Mouse (Mus musculus): ENCODE measurements around the gene Tnrc6c.
A peak's percentile ranks its signal among the peaks of the same experiment; 100 is the strongest.

Tnrc6c gene

GRCm38 (mm10) chr11:117678155-117678554 is 24.1 kb downstream of the Tnrc6c start:
- no peak for DNase-seq

DNA sequence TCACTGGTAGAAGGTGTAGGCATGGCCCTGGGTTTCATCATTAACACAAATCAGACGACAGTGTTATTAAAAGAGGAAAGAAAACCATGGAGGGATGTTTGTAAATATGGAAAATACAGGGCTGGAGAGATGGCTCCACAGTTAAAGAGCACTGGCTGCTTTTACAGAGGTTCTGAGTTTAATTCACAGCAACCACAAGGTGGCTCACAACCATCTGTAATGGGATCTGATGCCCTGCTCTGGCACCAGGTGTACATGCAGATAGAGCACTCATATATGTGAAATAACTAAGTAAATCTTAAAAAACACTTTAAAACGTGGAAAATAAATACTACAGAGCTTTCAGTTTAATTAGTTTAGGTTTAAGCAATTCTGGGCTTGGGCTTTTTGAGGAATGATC is 24.7 kb downstream of the Tnrc6c start:
- no peak for DNase-seq

DNA sequence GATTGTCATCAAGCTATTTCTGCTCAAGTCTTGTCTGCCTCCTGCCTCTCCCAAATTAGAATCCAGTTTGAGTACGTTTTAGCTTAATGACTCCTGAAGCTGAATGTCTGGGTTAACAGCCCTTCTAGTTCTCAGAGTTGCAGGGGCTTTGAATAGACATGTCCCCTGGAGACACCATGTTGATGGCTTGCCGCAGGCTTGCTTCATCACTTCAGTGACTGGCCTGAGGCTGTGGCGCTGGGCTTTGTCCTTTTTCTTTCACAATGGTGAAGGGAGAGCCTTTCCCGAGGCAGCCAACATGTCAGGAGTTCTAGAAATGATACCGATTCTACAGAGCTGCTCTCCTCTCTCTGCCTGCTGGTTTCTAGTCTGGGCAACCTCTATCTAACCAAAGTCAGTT is 30.6 kb downstream of the Tnrc6c start:
- no peak for DNase-seq

DNA sequence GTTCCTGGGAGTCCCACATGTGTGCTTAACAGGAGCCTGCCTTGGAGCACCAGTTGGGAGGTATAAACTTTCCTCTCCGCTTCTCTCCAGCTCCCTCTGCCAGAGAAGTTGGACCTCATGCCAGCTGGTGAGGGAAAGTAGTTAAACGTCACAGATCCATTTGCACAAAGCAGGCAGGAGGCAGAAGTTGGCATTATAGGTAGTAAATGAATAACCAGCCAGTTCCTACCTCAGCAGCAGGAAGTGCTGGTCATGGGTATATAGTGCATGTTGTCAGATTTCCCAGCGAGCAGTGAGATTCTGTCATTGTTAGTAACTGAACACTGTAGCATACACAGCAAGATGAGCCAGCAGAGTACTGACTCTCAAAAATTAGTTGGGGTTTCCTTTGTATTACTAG is 31.4 kb downstream of the Tnrc6c start:
- no peak for DNase-seq

DNA sequence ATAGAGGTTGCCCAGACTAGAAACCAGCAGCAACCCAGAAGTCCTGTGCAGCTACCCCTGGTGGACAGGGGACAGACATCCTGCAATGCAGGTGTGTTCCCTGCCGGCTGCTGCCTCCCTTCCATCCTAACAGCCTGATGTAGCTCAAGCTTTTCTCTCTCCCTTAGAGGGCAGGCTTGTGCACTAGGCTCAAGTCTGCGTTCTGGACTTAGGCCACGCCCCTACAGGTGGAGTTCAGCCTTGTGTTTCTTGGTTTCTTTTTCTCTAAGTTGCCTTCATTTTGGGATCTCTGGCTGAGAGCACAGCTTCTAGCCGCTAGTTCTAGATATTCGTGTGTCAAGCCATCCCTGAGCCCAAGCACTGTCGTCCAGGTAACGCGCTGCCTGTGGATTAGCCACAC is 31.9 kb downstream of the Tnrc6c start:
- DNase-seq = no peak

DNA sequence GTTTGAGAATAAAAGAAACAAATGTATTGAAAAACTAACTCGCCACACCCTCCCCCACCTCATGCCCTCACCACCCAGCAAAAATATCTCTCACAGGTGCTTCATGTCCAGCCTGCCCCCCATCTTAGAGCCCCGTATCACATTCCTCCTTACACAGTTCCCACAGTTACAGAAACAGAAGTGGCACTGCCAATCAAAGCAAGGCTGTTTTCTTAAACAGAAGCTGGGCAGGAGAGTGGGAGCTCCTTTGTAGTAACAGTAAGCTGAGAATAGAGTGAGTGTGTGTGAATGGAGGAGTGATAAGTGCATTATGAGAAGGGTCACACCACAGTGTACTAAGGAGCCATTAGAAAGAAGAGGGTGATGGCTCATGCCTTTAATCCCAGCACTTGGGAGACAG is 34.5 kb downstream of the Tnrc6c start:
- no peak for DNase-seq

GRCm38 (mm10) chr11:117691311-117691710 is 37.2 kb downstream of the Tnrc6c start:
- no peak for DNase-seq

- DNase-seq = no peak
These were observed 40.0 kb downstream of the Tnrc6c start for GRCm38 (mm10) chr11:117694050-117694449.

- no peak for DNase-seq
These were observed 42.5 kb downstream of the Tnrc6c start for GRCm38 (mm10) chr11:117696585-117696984.

DNA sequence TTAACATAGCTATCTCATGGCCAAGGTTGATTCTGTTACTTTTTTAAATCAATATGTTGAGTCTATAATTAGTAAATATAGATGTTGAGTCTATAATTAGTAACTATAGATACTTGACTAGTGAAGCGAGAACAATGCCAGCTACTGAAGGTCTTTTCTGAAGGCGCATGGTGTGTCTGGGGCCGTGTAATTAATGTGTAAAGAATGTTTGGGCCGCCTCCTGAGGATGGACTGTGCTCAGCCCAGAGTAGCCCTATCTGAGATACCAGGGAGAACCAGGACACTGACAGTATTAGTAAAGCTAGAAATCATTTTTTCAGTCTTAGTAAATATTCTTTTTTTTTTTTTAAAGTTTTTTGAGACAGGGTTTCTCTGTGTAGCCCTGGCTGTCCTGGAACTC is 46.8 kb downstream of the Tnrc6c start:
- no peak for DNase-seq

GRCm38 (mm10) chr11:117706267-117706666 is 52.2 kb downstream of the Tnrc6c start:
- DNase-seq = no peak

GRCm38 (mm10) chr11:117707238-117707637 is 53.1 kb downstream of the Tnrc6c start:
- no peak for DNase-seq

DNA sequence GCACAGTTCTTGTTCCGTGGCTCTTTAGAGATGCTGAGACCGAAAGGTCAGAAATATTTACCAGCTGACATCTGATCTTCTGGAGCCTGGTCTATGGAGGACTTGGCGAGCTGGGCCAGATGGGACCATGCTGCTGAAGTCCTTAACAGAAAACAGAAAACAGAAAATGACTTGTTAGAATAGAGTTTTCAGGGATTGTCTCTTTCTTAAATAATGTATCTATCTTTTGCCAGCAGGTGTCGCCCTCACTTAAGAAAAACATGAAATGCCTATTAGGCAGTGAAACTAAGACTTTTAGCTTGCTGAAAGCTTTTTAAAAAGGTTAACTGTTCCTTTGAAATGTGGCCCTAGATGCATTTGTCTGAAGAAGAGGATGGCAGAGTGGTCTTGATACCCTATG is 55.2 kb downstream of the Tnrc6c start:
- DNase-seq = peak; percentile 45

GRCm38 (mm10) chr11:117710815-117711294 is 56.8 kb downstream of the Tnrc6c start:
- DNase-seq = no peak

- DNase-seq = no peak
These were observed 58.0 kb downstream of the Tnrc6c start for GRCm38 (mm10) chr11:117712065-117712464.

GRCm38 (mm10) chr11:117713375-117713774 is 59.3 kb downstream of the Tnrc6c start:
- no peak for DNase-seq

GRCm38 (mm10) chr11:117718838-117719237 is 64.7 kb downstream of the Tnrc6c start:
- DNase-seq = no peak

GRCm38 (mm10) chr11:117724604-117725301 is 70.7 kb downstream of the Tnrc6c start:
- no peak for DNase-seq

DNA sequence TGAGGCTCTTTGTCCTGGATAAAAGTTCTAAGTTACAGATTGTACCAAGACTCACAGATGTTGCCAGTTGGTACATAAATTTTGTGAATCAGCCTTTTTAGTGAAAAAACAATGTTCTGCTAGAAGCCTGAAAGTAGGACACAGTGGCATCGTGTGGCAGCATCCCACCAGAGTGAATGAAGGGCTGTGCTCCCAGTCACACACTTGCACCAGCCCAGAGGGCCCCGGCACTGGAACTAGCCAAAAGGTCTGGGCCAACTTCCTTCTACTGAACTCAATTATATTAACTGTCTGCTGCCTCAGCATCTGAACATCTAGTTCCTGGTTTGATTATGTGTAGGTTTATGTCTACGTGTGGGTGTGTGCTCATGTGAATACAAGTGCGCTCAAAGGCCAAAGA is 72.9 kb downstream of the Tnrc6c start:
- DNase-seq = no peak

- no peak for DNase-seq
These were observed 74.2 kb downstream of the Tnrc6c start for GRCm38 (mm10) chr11:117728245-117728644.

DNA sequence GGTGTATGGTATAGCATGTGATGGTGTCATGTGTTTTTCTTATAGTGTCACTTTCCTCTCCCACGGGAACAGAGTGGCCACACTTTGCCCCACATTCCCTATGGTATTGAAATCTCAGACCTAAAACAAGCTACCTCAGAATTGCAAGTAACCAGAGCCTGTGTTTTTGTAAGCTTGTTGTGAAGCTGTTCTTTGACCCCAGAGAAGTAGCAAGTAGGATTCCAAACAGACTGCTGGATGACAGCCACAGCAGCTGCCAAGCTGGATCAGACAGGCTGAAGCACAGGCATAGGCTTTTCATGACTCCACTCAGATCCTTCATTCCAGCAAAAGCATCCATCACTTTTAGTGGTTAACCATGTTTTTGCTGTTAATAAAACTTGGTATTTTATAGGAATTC is 74.8 kb downstream of the Tnrc6c start:
- no peak for DNase-seq

- no peak for DNase-seq
These were observed 75.3 kb downstream of the Tnrc6c start for GRCm38 (mm10) chr11:117729341-117729740.

- DNase-seq = no peak
These were observed 75.9 kb downstream of the Tnrc6c start for GRCm38 (mm10) chr11:117729798-117730489.

DNA sequence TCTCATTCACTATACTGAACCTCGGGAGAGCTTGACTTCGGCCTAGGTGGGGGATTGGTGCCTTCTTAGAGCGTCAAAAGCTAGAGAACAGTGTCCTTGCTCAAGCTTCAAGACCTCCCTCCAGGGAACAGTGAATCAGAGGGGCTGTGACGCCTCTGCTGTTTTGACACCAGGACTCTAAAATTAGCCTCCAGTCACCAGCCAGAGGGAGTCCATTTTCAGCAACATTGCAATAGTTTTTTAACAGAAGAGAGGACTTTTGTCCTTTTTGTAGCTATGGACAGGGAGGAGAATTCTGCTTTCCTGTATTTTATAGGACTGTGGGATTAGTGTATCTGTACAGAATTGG is 76.4 kb downstream of the Tnrc6c start:
- no peak for DNase-seq

DNA sequence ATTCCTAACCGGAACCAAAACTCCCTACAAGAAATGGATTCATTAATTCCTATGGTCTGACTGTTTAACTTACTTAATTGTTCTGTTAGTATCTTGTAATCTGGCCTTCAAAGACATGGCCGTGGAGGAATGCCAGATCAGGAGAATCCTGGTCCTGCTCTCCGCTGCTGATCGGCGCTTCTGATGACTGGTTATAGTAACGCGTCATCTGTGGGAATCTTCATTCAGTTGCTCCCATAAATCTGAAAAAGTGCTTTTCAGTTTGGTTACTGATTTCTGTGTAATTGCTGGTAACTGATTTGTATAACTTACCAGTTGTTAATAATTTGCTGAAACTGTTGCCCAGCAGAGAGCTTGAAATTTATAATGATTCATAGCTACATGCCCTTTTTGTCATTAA is 77.4 kb downstream of the Tnrc6c start:
- DNase-seq = no peak
